Mouse (Mus musculus) liver, embryonic 14.5 days (tissue): ENCODE measurements around the gene Wipf1.

Experiments
- CTCF ChIP-seq: IDR thresholded peaks from 2 replicates; pipeline ENCODE4 v1.5.1; 2016; ENCODE audit warnings: antibody characterized with exemption, low read depth, control low read depth
- EP300 ChIP-seq: IDR thresholded peaks from 2 replicates; pipeline ENCODE4 v1.6.1; 2016; ENCODE audit warnings: antibody characterized with exemption, low read depth

- TF ChIP-seq CTCF, result no peak
- no peak for TF ChIP-seq EP300
Measured at GRCm38 (mm10) chr2:73404442-73404841, 125.1 kb downstream of the Wipf1 start.
